Mouse (Mus musculus) yolk sac, embryonic 10.5 days (tissue): ENCODE results near the gene Mesd.
A peak's percentile ranks its signal among the peaks of the same experiment; 100 is the strongest.

Experiments
- DNase-seq: peaks from one replicate; pipeline ENCODE4 v3.0.0-alpha.2; 2017; ENCODE audit warnings: low spot score

Gene Mesd

GRCm38 (mm10) chr7:83913405-83913932 lies 29.2 kb downstream of the Mesd start:
- no peak for DNase-seq

DNA sequence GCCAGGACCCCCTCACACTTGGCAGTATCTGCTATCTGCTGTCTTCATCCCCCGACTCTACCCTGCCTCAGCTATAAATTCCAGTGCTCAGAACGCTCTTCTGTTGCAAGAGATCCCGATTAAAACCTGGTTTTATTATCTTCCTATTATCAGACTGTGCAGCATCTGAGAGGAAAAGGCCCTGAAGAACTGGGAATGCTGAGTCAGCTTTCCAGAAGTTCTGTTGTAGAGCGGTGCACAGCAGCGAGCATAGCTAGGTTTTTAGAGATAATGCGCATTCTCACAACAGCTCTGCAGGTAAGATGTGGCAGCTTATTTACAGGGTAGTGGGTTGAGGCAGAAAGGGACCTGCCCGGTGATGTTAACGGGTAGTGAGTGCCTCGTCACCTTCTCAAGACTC lies 29.7 kb downstream of the Mesd start:
- DNase-seq: no peak

GRCm38 (mm10) chr7:83914566-83914965 lies 30.3 kb downstream of the Mesd start:
- peak; percentile 50 for DNase-seq

DNA sequence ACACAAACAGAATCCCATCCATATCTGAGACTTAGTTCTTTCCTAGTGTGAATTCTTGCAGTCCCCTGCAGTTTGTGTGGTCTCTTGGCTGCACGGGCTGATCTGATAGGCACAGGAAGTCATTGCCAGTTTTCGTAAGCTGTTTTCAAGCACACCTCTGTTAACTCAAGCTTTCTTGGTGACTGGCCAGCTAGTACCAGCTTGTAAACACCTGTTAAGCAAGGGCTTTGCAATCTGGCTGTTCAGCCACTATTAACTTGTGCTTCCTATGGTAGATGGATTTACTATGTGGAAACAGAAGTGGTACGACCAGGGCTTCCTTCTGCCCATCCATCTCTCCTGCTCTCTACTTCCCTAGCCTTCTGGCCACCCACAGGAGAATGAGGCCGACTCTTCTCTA lies 36.0 kb downstream of the Mesd start:
- DNase-seq: no peak

- no peak for DNase-seq
These were observed 37.4 kb downstream of the Mesd start for GRCm38 (mm10) chr7:83921637-83922036.

- no peak for DNase-seq
These were observed 54.9 kb downstream of the Mesd start for GRCm38 (mm10) chr7:83939017-83939721.

GRCm38 (mm10) chr7:83940136-83940535 lies 55.9 kb downstream of the Mesd start:
- DNase-seq: no peak

DNA sequence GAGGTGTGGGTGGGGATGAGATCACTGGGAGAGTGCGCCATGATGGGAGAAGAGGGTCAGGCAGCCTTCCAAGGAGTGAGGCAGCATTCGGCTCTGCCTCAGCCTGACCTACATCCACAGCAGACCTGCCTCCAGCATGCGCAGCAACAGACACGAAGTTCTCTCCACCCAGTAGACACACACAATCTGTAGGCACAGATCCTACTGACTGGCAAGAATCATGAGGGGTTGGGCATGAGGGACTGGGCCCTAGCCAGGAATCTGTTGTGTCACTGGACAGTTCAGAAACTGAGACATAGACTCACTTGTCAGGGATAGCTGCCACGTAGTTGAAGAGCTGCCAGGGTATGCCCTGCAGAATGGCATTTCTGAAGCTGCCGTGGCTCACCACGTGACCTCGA lies 57.4 kb downstream of the Mesd start:
- no peak for DNase-seq

GRCm38 (mm10) chr7:83948743-83949142 lies 64.5 kb downstream of the Mesd start:
- DNase-seq: no peak

- DNase-seq: no peak
These were observed 65.4 kb downstream of the Mesd start for GRCm38 (mm10) chr7:83949662-83950061.
